Mouse (Mus musculus) frontal cortex, postnatal 10 days (tissue): ENCODE data around the gene Gng12.
"Not testable (repeated sequence)": the region's sequence is repeated elsewhere in the genome, so short reads cannot be mapped to it uniquely, and the experiment has no call there.

Source experiments
- DNase-seq, 2 experiments: peaks; one replicate each; pipeline ENCODE4 v3.0.0; 2022; ENCODE audit warnings: low spot score in 2 of 2, mixed read lengths in 1 of 2

The Gng12 gene

GRCm38 (mm10) chr6:66992232-66992631 is 96.0 kb downstream of the Gng12 start:
- DNase-seq = no peak

- DNase-seq = no peak
These were observed 96.6 kb downstream of the Gng12 start for GRCm38 (mm10) chr6:66992786-66993185.

GRCm38 (mm10) chr6:66994981-66995380 is 98.8 kb downstream of the Gng12 start:
- DNase-seq = no peak

GRCm38 (mm10) chr6:66995825-66996224 is 99.6 kb downstream of the Gng12 start:
- no peak for DNase-seq

GRCm38 (mm10) chr6:66996257-66996656 is 100.1 kb downstream of the Gng12 start:
- DNase-seq = no peak

GRCm38 (mm10) chr6:66998645-66999044 is 102.4 kb downstream of the Gng12 start:
- DNase-seq = no peak

- no peak for DNase-seq
These were observed 103.6 kb downstream of the Gng12 start for GRCm38 (mm10) chr6:66999800-67000199.

- DNase-seq = no peak
These were observed 113.7 kb downstream of the Gng12 start for GRCm38 (mm10) chr6:67009888-67010287.

GRCm38 (mm10) chr6:67010370-67011216 is 114.4 kb downstream of the Gng12 start:
- no peak for DNase-seq

- no peak for DNase-seq
These were observed 115.0 kb downstream of the Gng12 start for GRCm38 (mm10) chr6:67011217-67011518.

GRCm38 (mm10) chr6:67013293-67013948 is 117.2 kb downstream of the Gng12 start:
- no peak for DNase-seq

GRCm38 (mm10) chr6:67013949-67014678 is 117.9 kb downstream of the Gng12 start:
- DNase-seq = no peak

- DNase-seq = no peak
These were observed 118.5 kb downstream of the Gng12 start for GRCm38 (mm10) chr6:67014679-67015075.

GRCm38 (mm10) chr6:67015739-67016519 is 119.7 kb downstream of the Gng12 start:
- DNase-seq = no peak

- no peak for DNase-seq
These were observed 120.4 kb downstream of the Gng12 start for GRCm38 (mm10) chr6:67016520-67017111.

GRCm38 (mm10) chr6:67018365-67018764 is 122.2 kb downstream of the Gng12 start:
- DNase-seq = no peak

- not testable (repeated sequence) for DNase-seq
These were observed 122.8 kb downstream of the Gng12 start for GRCm38 (mm10) chr6:67019001-67019400.

GRCm38 (mm10) chr6:67021308-67021707 is 125.1 kb downstream of the Gng12 start:
- no peak for DNase-seq

GRCm38 (mm10) chr6:67023729-67024128 is 127.5 kb downstream of the Gng12 start:
- DNase-seq = no peak

GRCm38 (mm10) chr6:67026661-67027060 is 130.5 kb downstream of the Gng12 start:
- DNase-seq = no peak

- no peak for DNase-seq
These were observed 131.4 kb downstream of the Gng12 start for GRCm38 (mm10) chr6:67027438-67028142.
